Mouse (Mus musculus): ENCODE results near the gene Kras.
A peak's percentile ranks its signal among the peaks of the same experiment; 100 is the strongest.

Gene Kras

GRCm38 (mm10) chr6:145250185-145250791, at the start of gene Kras:
Gene Kras (minus strand): TSS chr6:145250239.
- DNase-seq (ENCODE audit: low spot score) = peak; percentile 91

GRCm38 (mm10) chr6:145297626-145298025, 47.6 kb upstream of the Kras start:
- no peak for DNase-seq (ENCODE audit: low spot score)

GRCm38 (mm10) chr6:145296979-145297378, 46.9 kb upstream of the Kras start:
- DNase-seq (ENCODE audit: low spot score) = no peak

GRCm38 (mm10) chr6:145295171-145295570, 45.1 kb upstream of the Kras start:
- DNase-seq (ENCODE audit: low spot score) = no peak

GRCm38 (mm10) chr6:145293156-145293555, 43.1 kb upstream of the Kras start:
- DNase-seq (ENCODE audit: low spot score) = no peak

GRCm38 (mm10) chr6:145291383-145292289, 41.6 kb upstream of the Kras start:
- peak; percentile 17 for DNase-seq (ENCODE audit: low spot score)

GRCm38 (mm10) chr6:145285656-145286055, 35.6 kb upstream of the Kras start:
- no peak for DNase-seq (ENCODE audit: low spot score)

GRCm38 (mm10) chr6:145284286-145284685, 34.2 kb upstream of the Kras start:
- DNase-seq (ENCODE audit: low spot score) = no peak

- DNase-seq (ENCODE audit: low spot score) = no peak
Measured at GRCm38 (mm10) chr6:145277138-145277763, 27.2 kb upstream of the Kras start.

GRCm38 (mm10) chr6:145276265-145276780, 26.3 kb upstream of the Kras start:
- DNase-seq (ENCODE audit: low spot score) = peak; percentile 69

GRCm38 (mm10) chr6:145275586-145276219, 25.7 kb upstream of the Kras start:
- no peak for DNase-seq (ENCODE audit: low spot score)

- DNase-seq (ENCODE audit: low spot score) = no peak
Measured at GRCm38 (mm10) chr6:145273971-145274620, 24.1 kb upstream of the Kras start.

- no peak for DNase-seq (ENCODE audit: low spot score)
Measured at GRCm38 (mm10) chr6:145272142-145272937, 22.3 kb upstream of the Kras start.

GRCm38 (mm10) chr6:145269313-145269845, 19.3 kb upstream of the Kras start:
- no peak for DNase-seq (ENCODE audit: low spot score)

- DNase-seq (ENCODE audit: low spot score) = no peak
Measured at GRCm38 (mm10) chr6:145267692-145268091, 17.7 kb upstream of the Kras start.

- DNase-seq (ENCODE audit: low spot score) = no peak
Measured at GRCm38 (mm10) chr6:145262314-145262713, 12.3 kb upstream of the Kras start.

GRCm38 (mm10) chr6:145256701-145257073, 6.6 kb upstream of the Kras start:
- no peak for DNase-seq (ENCODE audit: low spot score)

- peak; percentile 58 for DNase-seq (ENCODE audit: low spot score)
Measured at GRCm38 (mm10) chr6:145255952-145256700, 6.1 kb upstream of the Kras start.

- DNase-seq (ENCODE audit: low spot score) = no peak
Measured at GRCm38 (mm10) chr6:145250820-145251219, 781 bp upstream of the Kras start.
